Mouse (Mus musculus) effector memory CD4-positive, alpha-beta T cell, adult 7 months (primary cell): ENCODE data around the gene Plekho2. TPM values are rescaled to one million over a fixed set of nuclear protein-coding genes. Genes with fewer than 3 reads are reported as not detected.

ENCODE experiments used
- polyA plus RNA-seq: library from polyadenylated mRNA; unstranded; fragments of 100-300 nt; shearing (Covaris generic); gene quantifications from one replicate; pipeline ENCODE4 v1.2.1, GENCODE M21; 2017

Plekho2 gene
- 41.4 TPM for polyA plus RNA-seq

DNA sequence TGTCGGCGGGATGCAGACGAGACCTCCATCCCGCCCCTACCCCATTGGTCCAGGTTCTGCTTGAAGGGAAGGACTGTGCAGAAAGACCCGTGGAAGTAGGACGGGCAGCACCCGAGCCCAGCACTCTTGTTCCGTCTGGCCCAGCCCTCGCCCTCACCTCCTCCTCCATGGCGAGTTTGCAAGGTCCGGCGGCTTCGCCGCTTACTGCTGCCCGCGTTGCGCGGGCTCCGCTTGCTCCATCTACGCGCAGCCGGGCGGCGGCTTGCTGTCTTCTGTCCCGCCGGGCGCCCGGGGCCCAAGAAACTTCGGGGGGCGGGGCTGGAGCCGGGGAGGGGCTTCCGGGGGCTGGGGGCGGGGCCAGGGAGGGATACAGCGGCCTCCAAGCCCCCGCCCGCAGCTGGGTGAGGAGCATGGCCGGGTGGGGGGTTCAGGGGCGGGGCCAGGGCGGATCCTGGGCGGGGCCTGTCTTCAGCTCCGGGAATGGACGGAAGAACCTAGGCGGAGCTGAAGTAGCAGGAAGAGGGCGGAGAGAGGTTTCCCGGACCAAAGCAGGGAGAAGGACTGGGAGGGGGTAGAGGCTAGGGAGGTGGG is at the start of gene Plekho2:
Gene Plekho2 (minus strand): TSS at position 260 of the 591 bp plus-strand sequence.

DNA sequence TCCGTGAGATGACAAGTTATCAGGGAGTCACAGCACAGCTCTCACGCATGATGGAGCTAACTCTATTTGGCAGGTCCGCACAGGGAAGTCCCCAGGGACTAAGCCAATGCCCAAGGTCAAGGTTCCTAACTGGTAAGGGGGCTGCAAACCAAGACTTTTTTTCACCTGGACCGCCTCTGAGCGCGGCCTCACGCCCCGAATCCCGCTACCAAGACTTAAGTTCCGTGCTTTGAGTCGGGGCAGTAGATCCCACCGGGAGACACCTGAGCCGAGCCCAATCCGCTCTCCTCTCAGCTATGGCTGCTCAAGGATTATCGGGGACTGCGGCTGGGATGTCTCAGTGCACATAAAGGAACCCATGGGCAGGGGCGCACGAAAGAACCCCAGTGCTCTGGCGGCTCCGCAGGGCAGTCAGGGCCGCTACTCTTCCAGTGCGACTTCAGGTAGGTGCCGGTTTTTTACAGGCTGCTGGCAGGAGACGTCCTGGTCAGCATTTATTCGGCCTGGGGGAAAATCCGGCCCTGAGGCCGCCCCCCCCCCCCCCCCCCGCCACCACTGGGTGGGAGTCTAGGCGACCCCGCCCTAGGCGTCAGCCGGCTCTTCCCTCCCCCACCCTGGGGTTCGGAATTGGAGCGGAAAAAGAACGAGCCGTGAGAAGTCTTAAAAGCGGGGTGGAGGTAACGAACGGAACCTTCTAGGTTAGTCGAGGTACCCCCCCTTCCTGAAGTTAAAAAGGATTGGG is 49.4 kb upstream of the Plekho2 start, which contains the start of gene Rbpms2:
Gene Rbpms2 (plus strand): TSS at position 624 of the 742 bp plus-strand sequence.

DNA sequence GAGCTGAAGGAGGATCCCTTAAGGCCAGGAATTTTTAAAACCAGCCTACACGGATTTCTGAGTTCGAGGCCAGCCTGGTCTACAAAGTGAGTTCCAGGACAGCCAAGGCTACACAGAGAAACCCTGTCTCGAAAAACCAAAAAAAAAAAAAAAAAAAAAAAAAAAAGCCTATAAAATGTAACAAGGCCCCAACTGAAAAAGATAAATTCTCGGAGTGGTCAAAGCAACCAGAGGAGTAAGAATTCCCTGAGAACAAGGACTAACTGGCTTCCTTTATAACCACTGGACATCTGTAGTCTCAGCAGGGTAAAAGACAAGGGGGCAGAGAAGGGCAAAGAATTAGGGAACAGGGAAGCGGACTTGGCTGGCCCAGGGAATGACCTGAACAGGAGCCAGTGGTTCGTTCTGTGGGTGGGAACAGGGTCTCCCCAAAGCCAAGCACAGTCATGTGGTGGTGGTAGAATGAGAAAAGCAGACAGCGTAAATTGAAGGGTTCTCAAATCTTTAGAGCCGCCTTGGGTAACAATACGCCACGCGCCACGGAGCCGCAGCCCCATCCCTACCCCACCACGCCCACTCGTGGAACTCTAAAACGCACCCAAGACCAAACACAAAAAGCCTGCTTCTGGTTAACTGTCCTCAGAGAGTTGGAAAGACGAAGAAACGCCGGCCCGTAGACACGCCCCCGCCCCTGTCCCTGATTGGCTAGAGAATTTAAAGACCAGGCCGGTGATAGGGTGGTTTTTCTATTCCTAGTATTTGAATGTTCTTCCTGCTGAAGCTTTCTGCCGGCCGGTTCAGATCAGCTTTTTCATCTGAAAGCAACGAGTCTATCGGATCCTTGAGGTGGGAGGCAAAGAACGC is 6.8 kb upstream of the Plekho2 start, which contains the start of gene Pif1:
Gene Pif1 (plus strand): TSS at position 755 of the 864 bp plus-strand sequence.

DNA sequence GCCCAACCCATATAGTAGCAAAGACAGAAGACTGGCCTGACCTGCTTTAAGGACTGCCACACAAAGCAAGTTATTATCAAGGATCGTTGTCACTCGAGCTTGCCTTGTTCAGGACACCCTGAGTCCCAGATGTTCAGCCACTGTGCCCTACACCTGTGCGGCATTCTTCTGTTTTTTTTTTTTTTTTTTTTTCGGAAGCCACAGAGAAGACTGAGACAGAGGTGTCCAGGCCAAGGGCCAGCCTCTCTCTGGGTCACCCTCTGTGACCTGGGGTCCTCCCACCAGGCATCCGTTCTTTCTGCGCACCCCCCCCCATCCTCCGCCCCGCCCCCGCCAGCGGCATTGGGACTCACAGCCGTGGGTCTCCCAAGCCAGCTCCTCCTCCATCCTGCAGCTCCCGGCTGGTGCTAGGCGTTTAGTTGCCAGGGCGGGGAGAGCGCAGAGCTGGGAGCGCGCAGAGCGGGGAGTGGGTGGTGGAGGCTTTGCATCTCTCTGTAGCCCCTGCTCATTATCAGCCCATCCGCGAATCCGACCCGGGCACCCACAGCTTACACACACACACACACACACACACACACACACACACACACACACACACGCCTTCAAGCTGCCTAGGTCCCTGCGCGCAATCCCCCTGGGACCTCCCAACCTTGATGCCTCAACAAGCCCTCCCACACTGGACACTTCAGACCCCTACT is 59.9 kb downstream of the Plekho2 start, which contains the start of gene Ankdd1a:
Gene Ankdd1a (minus strand): TSS at position 387 of the 698 bp plus-strand sequence.

Other genes with a start within 250 kb of the Plekho2 start
- 24.2 TPM for gene Pdcd7, start 233.9 kb downstream of the Plekho2 start, polyA plus RNA-seq
- not detected for gene Ubap1l, start 219.0 kb downstream of the Plekho2 start, polyA plus RNA-seq
- gene Kbtbd13, start 188.4 kb downstream of the Plekho2 start, polyA plus RNA-seq, result not detected
- not detected for gene Rasl12, start 181.5 kb downstream of the Plekho2 start, polyA plus RNA-seq
- gene Slc51b, start 157.1 kb downstream of the Plekho2 start, polyA plus RNA-seq, result not detected
- gene Mtfmt, start 144.3 kb downstream of the Plekho2 start, polyA plus RNA-seq, result 22.2 TPM
- 103 TPM for gene Spg21, start 119.1 kb downstream of the Plekho2 start, polyA plus RNA-seq
- not detected for gene Ankdd1a, start 59.8 kb downstream of the Plekho2 start, polyA plus RNA-seq
- gene Pif1, start 7.1 kb upstream of the Plekho2 start, polyA plus RNA-seq, result 0.16 TPM
- 1.5 TPM for gene Rbpms2, start 49.6 kb upstream of the Plekho2 start, polyA plus RNA-seq
- gene Oaz2, start 88.0 kb upstream of the Plekho2 start, polyA plus RNA-seq, result 56.2 TPM
- 4.1 TPM for gene Zfp609, start 247.5 kb upstream of the Plekho2 start, polyA plus RNA-seq